Mouse (Mus musculus) c-Kit-positive CD71-negative TER-119-negative erythroid progenitor cells, embryonic 14.5 days (primary cell): ENCODE measurements around the gene Slc12a8.

Experiments used
- DNase-seq: peaks from one replicate; pipeline ENCODE4 v3.0.0-alpha.2; 2013; ENCODE audit warnings: low read depth

Gene Slc12a8

DNA sequence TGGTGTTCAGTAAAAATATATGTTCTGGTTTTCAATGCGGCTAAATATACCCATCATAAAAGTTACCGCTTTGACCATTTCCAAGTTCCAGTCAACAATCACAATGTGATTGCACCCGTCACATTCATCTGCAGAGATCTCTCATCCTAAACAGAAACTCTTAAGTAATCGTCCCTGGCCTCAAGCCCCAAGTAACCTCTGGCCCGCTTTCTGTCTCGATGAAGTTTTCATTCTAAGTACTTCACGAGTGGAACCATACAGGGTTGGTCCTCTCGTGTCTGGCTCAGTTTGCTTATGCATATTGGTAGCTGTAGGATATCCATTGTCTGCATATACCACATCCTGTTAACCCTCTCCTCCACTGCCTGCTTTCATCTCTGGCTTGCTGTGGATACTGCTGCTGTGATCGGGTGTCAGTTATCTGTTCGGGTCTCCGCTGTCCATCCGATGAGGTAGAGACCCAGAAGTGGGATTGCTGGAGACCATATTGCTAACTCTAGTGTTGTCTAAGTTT lies 181.2 kb downstream of the Slc12a8 start:
- DNase-seq, result no peak

DNA sequence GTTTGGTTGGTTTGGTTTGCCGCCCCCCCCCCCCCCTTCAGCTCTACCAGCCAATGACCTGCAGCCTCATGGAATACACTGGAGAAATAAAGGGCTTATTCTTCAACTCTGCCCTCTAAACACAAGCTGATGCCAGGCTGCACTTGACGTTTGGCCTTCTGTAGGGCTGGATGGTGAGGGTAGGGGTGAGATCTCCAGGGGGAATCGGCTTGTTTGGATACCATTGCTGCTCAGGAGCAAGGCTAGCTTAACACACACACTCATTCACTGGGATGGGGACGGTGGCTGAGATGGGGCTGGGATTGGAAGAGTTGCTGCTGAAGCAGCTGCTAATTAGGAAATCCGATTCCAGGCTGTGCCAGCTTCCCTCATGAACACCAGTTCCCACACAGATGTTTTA lies 183.5 kb downstream of the Slc12a8 start:
- DNase-seq, result no peak

DNA sequence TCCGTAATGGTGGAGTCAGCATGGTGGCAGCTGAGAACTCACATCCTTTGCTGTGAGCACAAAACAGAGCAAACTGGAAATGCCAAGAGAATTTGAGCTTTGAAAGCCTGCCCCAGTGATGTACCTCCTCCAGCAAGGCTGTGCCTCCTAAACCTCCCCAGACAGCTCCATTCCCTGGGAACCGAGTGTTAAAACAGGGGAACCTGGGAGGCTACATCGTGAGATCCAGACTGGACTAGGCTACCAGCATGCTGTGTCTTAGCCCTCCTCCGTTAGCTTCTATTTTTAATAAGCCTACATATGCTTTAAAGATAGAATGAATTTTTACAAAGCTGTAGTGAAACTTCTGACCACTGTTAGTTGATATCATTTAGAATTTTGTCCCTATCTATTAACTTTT lies 184.7 kb downstream of the Slc12a8 start:
- no peak for DNase-seq

DNA sequence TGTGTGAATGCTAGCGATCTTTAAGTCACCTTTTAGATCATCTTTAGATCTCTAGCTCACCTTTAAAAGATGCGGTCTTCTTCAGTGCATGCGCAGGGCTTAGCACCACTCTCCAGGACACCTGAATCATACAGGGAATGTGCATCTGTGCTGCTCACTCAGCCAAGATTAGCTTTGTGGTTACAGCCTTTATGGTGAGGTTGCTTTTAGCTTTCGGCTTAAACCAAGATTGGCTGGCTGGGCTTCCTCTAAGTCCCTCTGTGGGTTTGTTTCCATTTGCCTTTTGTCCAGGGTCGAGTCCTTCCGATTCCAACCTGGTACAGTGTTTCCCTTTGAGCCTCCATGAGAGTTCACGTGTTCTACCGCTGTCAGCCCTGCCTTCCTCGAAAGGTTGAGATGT lies 187.2 kb downstream of the Slc12a8 start:
- no peak for DNase-seq

DNA sequence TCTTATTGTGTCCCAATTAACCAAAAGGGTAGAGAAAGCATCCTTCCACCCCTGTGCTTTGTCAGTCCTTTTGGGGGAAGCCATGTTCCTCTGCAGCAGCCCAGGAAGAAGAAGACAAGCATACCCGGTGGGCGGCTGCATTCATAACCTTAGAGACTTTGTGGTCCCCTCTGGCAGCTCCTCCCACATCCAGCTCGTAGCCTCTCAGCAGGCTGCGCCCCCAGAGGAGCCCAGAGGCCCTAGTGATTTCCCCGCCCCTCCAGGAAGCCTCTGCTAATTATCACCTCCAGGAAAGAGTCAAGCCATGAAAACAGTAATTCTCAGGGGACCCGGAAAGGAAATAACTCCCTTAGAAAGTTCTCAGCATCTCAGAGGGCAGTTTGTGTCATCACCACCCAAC lies 188.1 kb downstream of the Slc12a8 start:
- no peak for DNase-seq

DNA sequence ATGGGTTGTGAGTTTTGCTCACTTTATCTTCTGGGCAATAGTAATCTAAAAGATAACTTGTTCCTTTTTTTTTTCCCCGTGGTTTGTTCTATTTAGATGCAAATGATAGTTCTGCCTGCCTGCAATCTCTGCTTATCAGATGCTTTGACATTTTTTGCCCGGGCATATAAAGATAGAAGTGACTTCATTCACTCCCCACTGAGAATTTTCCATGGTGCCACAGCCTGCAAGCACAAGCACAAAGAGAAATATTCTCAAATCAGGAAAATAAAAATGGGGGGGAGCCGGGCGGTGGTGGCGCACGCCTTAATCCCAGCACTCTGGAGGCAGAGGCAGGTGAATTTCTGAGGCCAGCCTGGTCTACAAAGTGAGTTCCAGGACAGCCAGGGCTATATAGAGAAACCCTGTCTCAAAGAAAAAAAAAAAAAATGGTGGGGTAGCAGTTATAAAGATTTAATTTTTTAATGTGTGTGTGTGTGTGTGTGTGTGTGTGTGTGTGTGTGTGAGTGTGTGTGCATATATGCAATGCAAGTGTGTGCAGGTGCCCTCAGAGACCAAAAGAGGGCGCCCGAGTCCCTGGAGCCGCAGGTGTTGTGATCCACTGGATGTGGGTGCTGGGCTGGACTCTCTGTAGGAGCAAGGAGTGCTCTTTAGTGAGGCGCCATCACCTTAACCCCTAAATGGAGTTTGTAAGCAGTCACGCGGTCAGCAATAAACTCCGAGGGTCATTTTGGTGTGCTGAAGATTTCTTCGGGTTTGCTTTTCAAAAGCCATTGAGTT lies 189.2 kb downstream of the Slc12a8 start:
- no peak for DNase-seq

DNA sequence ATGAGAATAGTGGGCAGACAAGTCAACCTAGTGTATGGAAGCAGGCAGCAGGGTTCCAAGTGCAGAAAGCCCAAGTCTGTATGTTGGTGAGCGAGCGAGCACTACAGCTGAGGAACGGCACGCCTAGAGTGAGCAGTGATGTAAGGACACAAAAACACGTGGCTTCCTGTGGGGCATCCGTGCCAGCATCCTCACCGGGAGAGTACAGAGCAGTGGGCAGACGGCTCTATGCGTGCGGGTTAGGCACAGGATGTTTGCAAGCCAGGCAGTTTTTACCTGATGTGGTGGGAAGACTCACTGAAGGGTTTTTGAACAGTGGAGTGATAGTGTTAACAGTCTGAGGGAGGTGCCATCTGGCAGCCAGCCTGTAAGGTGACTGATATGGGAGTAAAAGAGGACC lies 190.9 kb downstream of the Slc12a8 start:
- no peak for DNase-seq

DNA sequence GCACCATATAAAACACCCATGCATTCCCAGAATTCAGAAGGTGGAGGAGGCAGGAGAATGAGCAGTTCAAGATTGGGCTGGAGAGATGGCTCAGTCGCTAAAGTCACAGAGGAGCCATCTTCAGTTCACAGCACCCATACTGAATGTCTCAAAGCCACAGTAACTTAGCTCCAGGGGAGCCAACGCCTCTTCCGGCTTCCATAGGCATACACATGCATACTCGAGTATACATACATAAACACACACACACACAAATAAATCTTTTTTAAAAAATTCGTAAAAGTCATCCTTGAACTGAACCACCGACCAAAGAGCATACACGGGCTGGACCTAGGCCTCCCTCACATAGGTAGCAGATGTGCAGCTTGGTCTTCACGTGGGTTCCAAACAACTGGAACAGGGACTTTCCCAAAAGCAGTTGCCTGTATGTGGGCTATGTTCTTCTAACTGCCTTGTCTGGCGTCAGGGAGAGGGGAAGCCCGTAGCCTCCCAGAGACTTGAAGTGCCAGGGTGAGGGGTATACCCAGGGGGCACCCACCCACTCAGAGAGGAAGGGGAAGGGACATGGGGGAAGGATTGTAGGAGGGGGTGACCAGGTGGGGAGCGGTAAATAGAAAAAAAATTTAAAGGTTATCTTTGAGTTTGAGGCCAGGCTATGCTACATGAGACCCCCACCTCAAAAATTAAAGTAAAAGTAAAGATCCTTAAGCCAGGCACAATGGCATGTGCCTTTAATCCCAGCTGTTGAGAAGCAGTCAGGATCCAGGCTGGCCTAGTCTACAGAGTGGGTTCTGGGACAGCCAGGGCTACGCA lies 191.7 kb downstream of the Slc12a8 start:
- DNase-seq, result no peak
